Mouse (Mus musculus) neural tube, embryonic 14.5 days (tissue): Measurements from ENCODE around the gene Dchs2. TPM values are rescaled to one million over a fixed set of nuclear protein-coding genes. Genes with fewer than 3 reads are reported as not detected.

Source experiments
- ATAC-seq: fragments of 200-750 bp; cut with Nextera tagmentation; 2 replicates; pipeline ENCODE4 v1.8.0; 2017; ENCODE audit warnings: low read depth, mild to moderate bottlenecking, moderate TSS enrichment, moderate library complexity
- H3K27ac ChIP-seq: fragments of 300-500 bp; sonication (generic); 2 replicates; pipeline ENCODE4 v1.5.1; 2014; ENCODE audit warnings: low read depth, mild to moderate bottlenecking, control low read depth, low read length, moderate library complexity, mixed read lengths
- H3K27me3 ChIP-seq: fragments of 300-500 bp; sonication (generic); 2 replicates; pipeline ENCODE4 v1.6.1; 2014; ENCODE audit warnings: low read length; ENCODE audit not compliant: control insufficient read depth, insufficient read depth
- H3K36me3 ChIP-seq: fragments of 300-500 bp; sonication (generic); 2 replicates; pipeline ENCODE4 v1.6.1; 2014; ENCODE audit warnings: low read length, mixed read lengths; ENCODE audit not compliant: control insufficient read depth, insufficient read depth
- H3K4me1 ChIP-seq: fragments of 300-500 bp; sonication (generic); 2 replicates; pipeline ENCODE4 v1.6.1; 2014; ENCODE audit warnings: low read length; ENCODE audit not compliant: control insufficient read depth, insufficient read depth
- H3K4me2 ChIP-seq: fragments of 300-500 bp; sonication (generic); 2 replicates; pipeline ENCODE4 v1.6.1; 2014; ENCODE audit warnings: mild to moderate bottlenecking, low read depth, low read length, control low read depth
- H3K4me3 ChIP-seq: fragments of 300-500 bp; sonication (generic); 2 replicates; pipeline ENCODE4 v1.5.1; 2014; ENCODE audit warnings: low read depth, low read length, control low read depth, mixed read lengths
- H3K9ac ChIP-seq: fragments of 300-500 bp; sonication (generic); replicated peaks from 2 replicates; pipeline ENCODE4 v1.6.1; 2014; ENCODE audit warnings: low read depth, mild to moderate bottlenecking, control low read depth, low read length, mixed read lengths
- H3K9me3 ChIP-seq: fragments of 300-500 bp; sonication (generic); 2 replicates; pipeline ENCODE4 v1.6.1; 2016; ENCODE audit warnings: low read length; ENCODE audit not compliant: control insufficient read depth
- WGBS: fragments of 180-500 bp; shearing (Covaris S2); extraction: QIAGEN DNeasy Blood & Tissue Kit; methylation state at CpG from one replicate; pipeline ENCODE4 v1.1.7; 2014; 5-methylcytosine and 5-hydroxymethylcytosine counted together
- polyA plus RNA-seq: library from polyadenylated mRNA; unstranded; fragments of >200 nt; fragmentation: Nextera tagmentation; extraction: Ambion mirVana; gene quantifications from 2 replicates; pipeline ENCODE4 v1.2.1, GENCODE M21; 2014

Dchs2 gene
- polyA plus RNA-seq, 1 experiment from 2014 or later = 3.1 TPM

GRCm38 (mm10) chr3:83212578-83212977, 84.8 kb downstream of the Dchs2 start:
- Histone ChIP-seq H3K27me3 (no peaks in the 10 kb centered on the region), H3K27ac (no peak overlapping the region), H3K4me3 (no peak overlapping the region), H3K4me2 (no peak overlapping the region), H3K36me3 (no peaks in the 10 kb centered on the region), H3K9me3 (no peaks in the 10 kb centered on the region), H3K4me1 (no peaks in the 10 kb centered on the region; the same call in 1 of the 2 replicates), H3K9ac (no peak overlapping the region)
- no peak for ATAC-seq
- 58% methylated on average over 7 of the region's 7 CpGs for WGBS

GRCm38 (mm10) chr3:83218059-83218458, 90.3 kb downstream of the Dchs2 start:
- no peaks in the 10 kb centered on the region for H3K36me3 ChIP-seq
- no peak for ATAC-seq
- no peak overlapping the region for H3K9ac ChIP-seq
- no peak overlapping the region for H3K4me3 ChIP-seq
- no peaks in the 10 kb centered on the region for H3K4me1 ChIP-seq
- H3K9me3 ChIP-seq = no peaks in the 10 kb centered on the region
- 85% methylated on average over 4 of the region's 4 CpGs for WGBS
- H3K4me2 ChIP-seq = no peak overlapping the region
- H3K27me3 ChIP-seq = no peaks in the 10 kb centered on the region
- H3K27ac ChIP-seq = no peak overlapping the region

GRCm38 (mm10) chr3:83220101-83220500, 92.4 kb downstream of the Dchs2 start:
- no peak overlapping the region for H3K4me3 ChIP-seq
- no peak overlapping the region for H3K4me2 ChIP-seq
- no peak overlapping the region for H3K27ac ChIP-seq
- no peaks in the 10 kb centered on the region for H3K36me3 ChIP-seq
- no peak overlapping the region for H3K9ac ChIP-seq
- no peak for ATAC-seq
- H3K9me3 ChIP-seq = no peaks in the 10 kb centered on the region
- no peaks in the 10 kb centered on the region for H3K27me3 ChIP-seq
- 92% methylated on average over 2 of the region's 2 CpGs for WGBS
- H3K4me1 ChIP-seq = no peaks in the 10 kb centered on the region

- Histone ChIP-seq H3K9ac (no peak overlapping the region), H3K9me3 (no peaks in the 10 kb centered on the region), H3K27me3 (no peaks in the 10 kb centered on the region), H3K27ac (no peak overlapping the region), H3K4me1 (no peaks in the 10 kb centered on the region), H3K36me3 (no peaks in the 10 kb centered on the region), H3K4me3 (no peak overlapping the region), H3K4me2 (no peak overlapping the region)
- 64% methylated on average over 5 of the region's 5 CpGs for WGBS
- ATAC-seq = no peak
These were observed 94.4 kb downstream of the Dchs2 start for GRCm38 (mm10) chr3:83222125-83222524.

GRCm38 (mm10) chr3:83228383-83228782, 100.6 kb downstream of the Dchs2 start:
- H3K4me1 ChIP-seq = no peaks in the 10 kb centered on the region
- no peaks in the 10 kb centered on the region for H3K36me3 ChIP-seq
- H3K9ac ChIP-seq = no peak overlapping the region
- H3K27me3 ChIP-seq = no peaks in the 10 kb centered on the region
- no peak overlapping the region for H3K4me2 ChIP-seq
- no peak for ATAC-seq
- no peaks in the 10 kb centered on the region for H3K9me3 ChIP-seq
- 81% methylated on average over 9 of the region's 9 CpGs for WGBS
- no peak overlapping the region for H3K4me3 ChIP-seq
- H3K27ac ChIP-seq = no peak overlapping the region

GRCm38 (mm10) chr3:83230326-83230725, 102.6 kb downstream of the Dchs2 start:
- no peak overlapping the region for H3K4me3 ChIP-seq
- WGBS = 89% methylated on average over 2 of the region's 2 CpGs
- H3K27ac ChIP-seq = no peak overlapping the region
- H3K9me3 ChIP-seq = no peaks in the 10 kb centered on the region
- H3K36me3 ChIP-seq = no peaks in the 10 kb centered on the region
- H3K27me3 ChIP-seq = no peaks in the 10 kb centered on the region
- H3K4me1 ChIP-seq = peaks cover 3% of the 10 kb centered on the region; the same call in 1 of the 2 replicates
- no peak for ATAC-seq
- H3K9ac ChIP-seq = no peak overlapping the region
- no peak overlapping the region for H3K4me2 ChIP-seq

- H3K27ac ChIP-seq = no peak overlapping the region
- peaks cover 3% of the 10 kb centered on the region; the same call in 1 of the 2 replicates for H3K4me1 ChIP-seq
- WGBS = 68% methylated on average over 4 of the region's 4 CpGs
- no peaks in the 10 kb centered on the region for H3K27me3 ChIP-seq
- no peak overlapping the region for H3K4me3 ChIP-seq
- no peak overlapping the region for H3K9ac ChIP-seq
- ATAC-seq = no peak
- H3K9me3 ChIP-seq = no peaks in the 10 kb centered on the region
- no peaks in the 10 kb centered on the region for H3K36me3 ChIP-seq
- no peak overlapping the region for H3K4me2 ChIP-seq
These were observed 106.7 kb downstream of the Dchs2 start for GRCm38 (mm10) chr3:83234457-83234856.

GRCm38 (mm10) chr3:83235061-83235460, 107.3 kb downstream of the Dchs2 start:
- Histone ChIP-seq H3K4me3 (no peak overlapping the region), H3K27me3 (no peaks in the 10 kb centered on the region), H3K36me3 (no peaks in the 10 kb centered on the region), H3K27ac (no peak overlapping the region), H3K4me1 (peaks cover 3% of the 10 kb centered on the region; the same call in 1 of the 2 replicates), H3K9me3 (no peaks in the 10 kb centered on the region), H3K4me2 (no peak overlapping the region), H3K9ac (no peak overlapping the region)
- 78% methylated on average over 5 of the region's 5 CpGs for WGBS
- ATAC-seq = no peak

- no peak for ATAC-seq
- no peaks in the 10 kb centered on the region for H3K36me3 ChIP-seq
- no peak overlapping the region for H3K9ac ChIP-seq
- WGBS = 72% methylated on average over 5 of the region's 5 CpGs
- no peaks in the 10 kb centered on the region for H3K9me3 ChIP-seq
- no peak overlapping the region for H3K4me2 ChIP-seq
- no peaks in the 10 kb centered on the region for H3K4me1 ChIP-seq
- H3K27ac ChIP-seq = no peak overlapping the region
- no peak overlapping the region for H3K4me3 ChIP-seq
- no peaks in the 10 kb centered on the region for H3K27me3 ChIP-seq
These were observed 118.8 kb downstream of the Dchs2 start for GRCm38 (mm10) chr3:83246536-83246935.
